In genomic region chr10:77123953-77124352, GRCm38 (mm10) we compare ENCODE assay signal across 29 mouse cellular contexts. TPM values are rescaled to one million over a fixed set of nuclear protein-coding genes. Genes with fewer than 3 reads are reported as not detected.
DNase-seq lines count a peak whose midpoint lies in the region; ATAC-seq and TF ChIP-seq lines count a peak whose summit lies in the region.
"Had no signal": no experiment of that assay in that cellular context is flagged by ENCODE, and none has a peak within 500 bp of the region (broad histone marks: within the 10 kb centered on the region; RNA-seq: fewer than 3 reads in every experiment).

No protein-coding gene starts in this region.

- no peak for TF ChIP-seq CTCF in kidney, adult 2 months (conservative IDR thresholded peaks at IDR 0.05; ENCODE audit: insufficient read depth, insufficient read length, low read depth, low read length)
- no peak for TF ChIP-seq CTCF in stomach, postnatal 0 days (IDR thresholded peaks at IDR 0.05; ENCODE audit: low read depth)

- no peaks in the 10 kb centered on the region for H3K27me3 ChIP-seq in forebrain, embryonic 16.5 days (replicated peaks; ENCODE audit: control insufficient read depth, insufficient read depth, low read length)
- no peaks in the 10 kb centered on the region for H3K27me3 ChIP-seq in forebrain, embryonic 10.5 days (ENCODE audit: poor library complexity, severe bottlenecking)
- H3K27me3 ChIP-seq in kidney, adult 2 months (replicated peaks; ENCODE audit: control insufficient read depth, insufficient read depth, low read length): no peaks in the 10 kb centered on the region
- no peaks in the 10 kb centered on the region for H3K27me3 ChIP-seq in stomach, embryonic 16.5 days (ENCODE audit: control insufficient read depth, insufficient read depth, low read length)
- no peaks in the 10 kb centered on the region for H3K27me3 ChIP-seq in stomach, postnatal 0 days (ENCODE audit: control insufficient read depth, insufficient read depth, low read length)
- no peaks in the 10 kb centered on the region for H3K27me3 ChIP-seq in myocyte (ENCODE audit: control insufficient read depth, insufficient read depth, insufficient read length)
- H3K27me3 ChIP-seq: embryonic facial prominence, embryonic 15.5 days; limb, embryonic 13.5 days; liver, embryonic 13.5 days; midbrain, embryonic 13.5 days; neural tube, embryonic 12.5 days had no signal

- ATAC-seq in forebrain, embryonic 16.5 days: no peak
- no peak for ATAC-seq in stomach, embryonic 16.5 days (ENCODE audit: insufficient read depth, low FRiP score)
- ATAC-seq in stomach, postnatal 0 days (ENCODE audit: low FRiP score, low TSS enrichment): no peak
- ATAC-seq: inflammation-experienced regulatory T-cells, adult 6 months; midbrain, embryonic 13.5 days had no signal

- no peak overlapping the region for H3ac ChIP-seq in myocyte (ENCODE audit: control insufficient read depth, insufficient read length)

- no peak for DNase-seq in forebrain, embryonic 10.5 days (ENCODE audit: extremely low spot score, low spot score)
- peak; percentile 25 for DNase-seq in kidney, adult 2 months
- no peak for DNase-seq in kidney, postnatal 4 days
- no peak for DNase-seq in stomach, postnatal 0 days (ENCODE audit: low spot score)
- no peak for DNase-seq in left cerebral cortex, adult 18-20 months (ENCODE audit: low spot score in 2 of 2)
- DNase-seq: adrenal gland, postnatal 10 days; cerebellum, adult 8-10 months; cerebellum, postnatal 36 days; embryo, embryonic 11 days; gastrocnemius, adult 2 months; kidney, postnatal 10 days; layer of hippocampus, postnatal 36 days; liver, embryonic 13.5 days; lung, adult 2 months; retina, postnatal 1 day; right cerebral cortex, postnatal 25 days; spleen, adult 18-20 months; thymus, adult 18-20 months; thymus, postnatal 36 days had no signal

- H3K4me1 ChIP-seq in forebrain, embryonic 16.5 days (replicated peaks; ENCODE audit: control insufficient read depth, insufficient read depth, low read length): peaks cover 7% of the 10 kb centered on the region
- H3K4me1 ChIP-seq in forebrain, embryonic 10.5 days: peaks cover 9% of the 10 kb centered on the region
- peaks cover 32% of the 10 kb centered on the region for H3K4me1 ChIP-seq in kidney, adult 2 months (ENCODE audit: control insufficient read depth, insufficient read depth, low read length)
- 0 out of 2 replicates have a peak, but pooled peaks cover 5% of the 10 kb centered on the region for H3K4me1 ChIP-seq in stomach, embryonic 16.5 days (ENCODE audit: control insufficient read depth, insufficient read depth, low read length)
- H3K4me1 ChIP-seq in stomach, postnatal 0 days (replicated peaks; ENCODE audit: control insufficient read depth, insufficient read depth): no peaks in the 10 kb centered on the region

- no peak overlapping the region for H3K4me3 ChIP-seq in forebrain, embryonic 16.5 days (replicated peaks; ENCODE audit: low read length)
- H3K4me3 ChIP-seq in forebrain, embryonic 10.5 days: no peak overlapping the region
- H3K4me3 ChIP-seq in kidney, adult 2 months (ENCODE audit: insufficient read depth, low read depth, low read length): no peak overlapping the region
- H3K4me3 ChIP-seq in stomach, embryonic 16.5 days (replicated peaks; ENCODE audit: low read length): no peak overlapping the region
- no peak overlapping the region for H3K4me3 ChIP-seq in stomach, postnatal 0 days (ENCODE audit: low read depth, low read length)
- no peak overlapping the region for H3K4me3 ChIP-seq in myocyte
- H3K4me3 ChIP-seq: embryonic facial prominence, embryonic 15.5 days; gastrocnemius, adult 2 months; limb, embryonic 13.5 days; liver, embryonic 13.5 days; midbrain, embryonic 13.5 days; neural tube, embryonic 12.5 days had no signal

- no peaks in the 10 kb centered on the region for H3K36me3 ChIP-seq in forebrain, embryonic 16.5 days (ENCODE audit: control insufficient read depth, insufficient read depth)
- H3K36me3 ChIP-seq in forebrain, embryonic 10.5 days (replicated peaks): peaks cover 48% of the 10 kb centered on the region
- no peaks in the 10 kb centered on the region for H3K36me3 ChIP-seq in kidney, adult 2 months (ENCODE audit: control insufficient read depth, insufficient read depth, low read length)
- no peaks in the 10 kb centered on the region for H3K36me3 ChIP-seq in stomach, embryonic 16.5 days (ENCODE audit: control insufficient read depth, insufficient read depth, low read length)
- no peaks in the 10 kb centered on the region for H3K36me3 ChIP-seq in stomach, postnatal 0 days (ENCODE audit: control insufficient read depth, insufficient read depth, low read length)
- peaks cover 18% of the 10 kb centered on the region for H3K36me3 ChIP-seq in myocyte (ENCODE audit: control insufficient read depth, insufficient read depth)
- H3K36me3 ChIP-seq: embryonic facial prominence, embryonic 15.5 days; limb, embryonic 13.5 days; liver, embryonic 13.5 days; midbrain, embryonic 13.5 days; neural tube, embryonic 12.5 days had no signal

- no peak for TF ChIP-seq POLR2A in kidney, adult 2 months (IDR thresholded peaks at IDR 0.05; ENCODE audit: low read depth, low read length)
- TF ChIP-seq POLR2A in myocyte (IDR thresholded peaks at IDR 0.05; ENCODE audit: insufficient read length, low read depth): no peak

- 31% methylated on average over 8 of the region's 8 CpGs for WGBS in forebrain, embryonic 16.5 days
- 91% methylated on average over 8 of the region's 8 CpGs for WGBS in forebrain, embryonic 10.5 days
- 41% methylated on average over 8 of the region's 8 CpGs for WGBS in kidney, adult 2 months
- 62% methylated on average over 8 of the region's 8 CpGs for WGBS in stomach, embryonic 16.5 days
- WGBS in stomach, postnatal 0 days: 55% methylated on average over 8 of the region's 8 CpGs

- H3K27ac ChIP-seq in forebrain, embryonic 16.5 days (ENCODE audit: low read length): no peak overlapping the region
- H3K27ac ChIP-seq in forebrain, embryonic 10.5 days: no peak overlapping the region
- no peak overlapping the region for H3K27ac ChIP-seq in kidney, adult 2 months (ENCODE audit: insufficient read depth, low read depth, low read length)
- no peak overlapping the region for H3K27ac ChIP-seq in stomach, embryonic 16.5 days (ENCODE audit: low read length)
- H3K27ac ChIP-seq in stomach, postnatal 0 days (replicated peaks): no peak overlapping the region
- H3K27ac ChIP-seq: embryonic facial prominence, embryonic 15.5 days; gastrocnemius, adult 2 months; limb, embryonic 13.5 days; liver, embryonic 13.5 days; midbrain, embryonic 13.5 days; neural tube, embryonic 12.5 days had no signal

- H3K79me2 ChIP-seq in myocyte (ENCODE audit: control insufficient read depth, insufficient read depth): peaks cover 87% of the 10 kb centered on the region

- H3K9me3 ChIP-seq in forebrain, embryonic 16.5 days (ENCODE audit: control insufficient read depth, low read length): no peaks in the 10 kb centered on the region
- H3K9me3 ChIP-seq in forebrain, embryonic 10.5 days: no peaks in the 10 kb centered on the region
- no peaks in the 10 kb centered on the region for H3K9me3 ChIP-seq in stomach, embryonic 16.5 days (replicated peaks; ENCODE audit: control insufficient read depth, low read length)
- H3K9me3 ChIP-seq in stomach, postnatal 0 days (ENCODE audit: control insufficient read depth, low read length): no peaks in the 10 kb centered on the region
- H3K9me3 ChIP-seq: embryonic facial prominence, embryonic 15.5 days; G1E; limb, embryonic 13.5 days; liver, embryonic 13.5 days; midbrain, embryonic 13.5 days; neural tube, embryonic 12.5 days had no signal

- no peak overlapping the region for H3K9ac ChIP-seq in forebrain, embryonic 16.5 days (replicated peaks; ENCODE audit: low read depth, low read length)
- 0 out of 2 replicates have a peak overlapping the region, but pooled peaks have one; percentile 11 for H3K9ac ChIP-seq in stomach, embryonic 16.5 days (ENCODE audit: low read length)
- no peak overlapping the region for H3K9ac ChIP-seq in stomach, postnatal 0 days (ENCODE audit: low read length)
- H3K9ac ChIP-seq: embryonic facial prominence, embryonic 15.5 days; limb, embryonic 13.5 days; liver, embryonic 13.5 days; midbrain, embryonic 13.5 days; neural tube, embryonic 12.5 days had no signal

- no peak for TF ChIP-seq EP300 in stomach, postnatal 0 days (optimal IDR thresholded peaks at IDR 0.05)

- peak overlapping the region; percentile 26; the same call in 1 of the 2 replicates for H3K4me2 ChIP-seq in forebrain, embryonic 16.5 days (ENCODE audit: low read length)
- H3K4me2 ChIP-seq in stomach, embryonic 16.5 days (ENCODE audit: low read depth, low read length): no peak overlapping the region
- no peak overlapping the region for H3K4me2 ChIP-seq in stomach, postnatal 0 days (replicated peaks; ENCODE audit: low read depth)
- H3K4me2 ChIP-seq in myocyte (ENCODE audit: low read depth): peak overlapping the region; percentile 62
- H3K4me2 ChIP-seq: embryonic facial prominence, embryonic 15.5 days; limb, embryonic 13.5 days; liver, embryonic 13.5 days; midbrain, embryonic 13.5 days; neural tube, embryonic 12.5 days had no signal

TF ChIP-seq in myocyte, 11 proteins besides CTCF, POLR2A, EP300 and RAD21:
- no peak for TF ChIP-seq TCF3 (IDR thresholded peaks at IDR 0.05; ENCODE audit: insufficient read length, low read depth)
- 0 out of 2 replicates have a peak, but pooled peaks have one; percentile 21 for TF ChIP-seq CEBPB (IDR thresholded peaks at IDR 0.05; ENCODE audit: insufficient read depth, poor library complexity, severe bottlenecking)

RNA-seq across cellular contexts. Expression of gene Col18a1, which starts 42.4 kb away (rescaled TPM):
- polyA plus RNA-seq in forebrain, embryonic 16.5 days (2015; fragmentation: Nextera tagmentation; extraction: Ambion mirVana): 21.7 and 26.2 TPM in 2 replicates
- 147 and 152 TPM in 2 replicates for polyA plus RNA-seq in forebrain, embryonic 10.5 days (2016; fragmentation: Nextera tagmentation; extraction: Ambion mirVana)
- 114 and 138 TPM in 2 replicates for polyA plus RNA-seq in kidney, adult 2 months (2012; rRNA removed)
- 78.9 and 82.2 TPM in 2 replicates for polyA plus RNA-seq in stomach, embryonic 16.5 days (2015; fragmentation: Nextera tagmentation; extraction: Ambion mirVana)
- 26.3 and 26.6 TPM in 2 replicates for polyA plus RNA-seq in stomach, postnatal 0 days (2015; fragmentation: Nextera tagmentation; extraction: Ambion mirVana)
- 402 TPM for polyA plus RNA-seq in myocyte (2012; fragmentation: generic; extraction: Trizol)
- 1 to 10 TPM; 4.4 to 4.5 TPM for total RNA-seq in left cerebral cortex, adult 18-20 months (2021)
- total RNA-seq: megakaryocyte, adult 5-6 weeks had no signal

Comparison
In these comparisons a context has a peak if more than half of its experiments do, and no peak if none do; other contexts are left out.
1. H3K4me2 ChIP-seq: peak in forebrain, embryonic 16.5 days (single experiment) and myocyte (single experiment); none in stomach, embryonic 16.5 days (single experiment) and stomach, postnatal 0 days (single experiment).